Mouse (Mus musculus) gastrocnemius, postnatal 4 days (tissue): Measurements from ENCODE around the gene Ptprs. TPM values are rescaled to one million over a fixed set of nuclear protein-coding genes. Genes with fewer than 3 reads are reported as not detected.
A peak's percentile ranks its signal among the peaks of the same experiment; 100 is the strongest.

Experiments
- DNase-seq, 2 experiments: peaks; one replicate each; pipeline ENCODE4 v3.0.0; 2021 to 2022; ENCODE audit warnings: low spot score in 2 of 2, mixed read lengths in 2 of 2
- total RNA-seq, 2 experiments: library from RNA; stranded (reverse); gene quantifications; 2 replicates each; pipeline ENCODE4 v1.2.3; 2021

The Ptprs gene
- total RNA-seq, 2 experiments from 2014 or later = 115 TPM

- DNase-seq = no peak
These were observed 18.2 kb upstream of the Ptprs start for GRCm38 (mm10) chr17:56494480-56494879.

GRCm38 (mm10) chr17:56493841-56494240 is 17.6 kb upstream of the Ptprs start:
- no peak for DNase-seq

GRCm38 (mm10) chr17:56490438-56491152 is 14.3 kb upstream of the Ptprs start:
- DNase-seq = no peak

GRCm38 (mm10) chr17:56488028-56488427 is 11.7 kb upstream of the Ptprs start:
- no peak for DNase-seq

GRCm38 (mm10) chr17:56487441-56487888 is 11.2 kb upstream of the Ptprs start:
- DNase-seq = no peak

GRCm38 (mm10) chr17:56485926-56486325 is 9.6 kb upstream of the Ptprs start:
- no peak for DNase-seq

GRCm38 (mm10) chr17:56485118-56485517 is 8.8 kb upstream of the Ptprs start:
- no peak for DNase-seq

- DNase-seq = no peak
These were observed 6.4 kb upstream of the Ptprs start for GRCm38 (mm10) chr17:56482671-56483070.

- DNase-seq = peak in 1 of 2 experiments; percentile 68
These were observed 3.1 kb upstream of the Ptprs start for GRCm38 (mm10) chr17:56479358-56479757.

- no peak for DNase-seq
These were observed 1.9 kb upstream of the Ptprs start for GRCm38 (mm10) chr17:56478191-56478611.

GRCm38 (mm10) chr17:56477191-56477818 is 1.0 kb upstream of the Ptprs start:
- DNase-seq = no peak

GRCm38 (mm10) chr17:56475584-56476401 is 490 bp downstream of the Ptprs start:
- peak in 1 of 2 experiments; percentile 41 for DNase-seq

GRCm38 (mm10) chr17:56474831-56475581 is 1.3 kb downstream of the Ptprs start:
- DNase-seq = no peak

GRCm38 (mm10) chr17:56474311-56474830 is 1.9 kb downstream of the Ptprs start:
- DNase-seq = no peak

GRCm38 (mm10) chr17:56473611-56473905 is 2.7 kb downstream of the Ptprs start:
- no peak for DNase-seq

GRCm38 (mm10) chr17:56472733-56473610 is 3.3 kb downstream of the Ptprs start:
- peak in 1 of 2 experiments; percentile 66 for DNase-seq

- no peak for DNase-seq
These were observed 4.2 kb downstream of the Ptprs start for GRCm38 (mm10) chr17:56472121-56472520.

GRCm38 (mm10) chr17:56471136-56471535 is 5.1 kb downstream of the Ptprs start:
- no peak for DNase-seq

- DNase-seq = no peak
These were observed 5.7 kb downstream of the Ptprs start for GRCm38 (mm10) chr17:56470571-56470970.

- no peak for DNase-seq
These were observed 6.3 kb downstream of the Ptprs start for GRCm38 (mm10) chr17:56470001-56470436.
